Mouse (Mus musculus): ENCODE results near the gene Vmn1r118.
"Not testable (repeated sequence)": the region's sequence is repeated elsewhere in the genome, so short reads cannot be mapped to it uniquely, and the experiment has no call there.

The Vmn1r118 gene

DNA sequence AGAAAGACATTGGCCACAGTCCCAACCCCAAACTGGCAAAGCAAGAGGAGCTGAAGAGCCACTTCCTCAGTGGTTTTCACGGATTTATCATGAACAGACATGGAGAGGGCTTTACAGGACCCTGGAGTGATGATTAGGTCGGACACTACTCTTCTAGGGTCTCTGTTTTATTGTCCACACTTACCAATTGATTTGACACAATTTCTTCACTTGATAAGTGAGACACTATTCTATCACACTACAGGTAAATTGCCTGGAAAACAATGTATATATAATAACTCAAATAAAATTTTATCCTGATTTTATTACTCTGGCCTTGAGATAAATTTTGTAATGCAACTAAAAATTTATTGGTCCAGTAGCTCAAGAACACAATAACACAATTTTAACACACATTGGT is at the start of gene Vmn1r118:
Gene Vmn1r118, minus strand, starts transcription at position 101 of the 400 bp plus-strand sequence.
- not testable (repeated sequence) for DNase-seq (ENCODE audit: low spot score)

DNA sequence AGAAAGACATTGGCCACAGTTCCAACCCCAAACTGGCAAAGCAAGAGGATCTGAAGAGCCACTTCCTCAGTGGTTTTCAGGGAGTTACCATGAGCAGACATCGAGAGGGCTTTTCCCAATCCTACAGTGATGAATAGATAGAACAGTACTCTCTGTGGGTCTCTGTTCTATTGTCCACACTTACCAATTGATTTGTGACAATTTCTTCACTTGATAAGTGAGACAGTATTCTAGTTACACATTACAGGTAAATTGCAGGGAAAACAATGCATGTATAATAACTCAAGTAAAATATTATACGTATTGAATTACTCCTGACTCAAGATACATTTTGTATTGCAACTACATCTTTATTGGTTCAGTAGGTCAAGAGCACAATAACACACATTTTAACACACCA is 28.1 kb downstream of the Vmn1r118 start, which contains the start of gene Vmn1r117:
Gene Vmn1r117, minus strand, starts transcription at position 101 of the 400 bp plus-strand sequence.
- not testable (repeated sequence) for DNase-seq (ENCODE audit: low spot score)

DNA sequence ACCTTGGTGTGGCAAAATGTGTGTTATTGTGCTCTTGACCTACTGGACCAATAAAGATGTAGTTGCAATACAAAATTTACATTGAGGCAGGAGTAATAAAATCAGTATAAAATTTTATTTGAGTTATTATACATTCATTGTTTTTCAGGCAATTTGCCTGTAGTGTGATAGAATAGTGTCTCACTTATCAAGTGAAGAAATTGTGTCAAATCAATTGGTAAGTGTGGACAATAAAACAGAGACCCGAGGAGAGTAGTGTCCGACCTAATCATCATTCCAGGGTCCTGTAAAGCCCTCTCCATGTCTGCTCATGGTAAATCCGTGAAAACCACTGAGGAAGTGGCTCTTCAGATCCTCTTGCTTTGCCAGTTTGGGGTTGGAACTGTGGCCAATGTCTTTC is 40.2 kb downstream of the Vmn1r118 start, which contains the start of gene Vmn1r116:
Gene Vmn1r116, plus strand, starts transcription at position 301 of the 400 bp plus-strand sequence.
- not testable (repeated sequence) for DNase-seq (ENCODE audit: low spot score)
